Mouse (Mus musculus) MN1 (cell line): ENCODE results near the gene Fancg.

Experiments
- DNase-seq: peaks from one replicate; pipeline ENCODE4 v3.0.0-alpha.2; 2016; ENCODE audit warnings: low spot score

Gene Fancg

DNA sequence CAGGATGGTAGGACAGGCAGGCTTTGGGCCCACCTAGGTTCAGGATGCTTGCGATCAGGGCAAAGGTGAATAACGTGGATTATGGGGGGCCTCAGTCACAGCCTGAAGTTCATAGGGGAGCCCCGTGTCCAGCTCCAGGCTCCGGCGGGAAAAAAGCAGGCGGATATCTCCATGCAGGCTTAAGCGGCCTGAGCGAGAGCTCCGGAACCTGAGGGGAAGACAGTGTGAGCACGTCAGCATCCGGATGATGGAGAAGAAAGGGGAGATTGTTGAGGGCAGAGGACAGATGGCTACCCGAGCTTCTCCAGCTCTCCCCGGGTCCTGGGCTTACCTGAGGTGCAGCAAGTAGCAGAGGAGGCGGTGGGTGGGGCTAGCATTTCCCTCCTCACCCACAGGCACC lies 23.2 kb upstream of the Fancg start:
- no peak for DNase-seq

DNA sequence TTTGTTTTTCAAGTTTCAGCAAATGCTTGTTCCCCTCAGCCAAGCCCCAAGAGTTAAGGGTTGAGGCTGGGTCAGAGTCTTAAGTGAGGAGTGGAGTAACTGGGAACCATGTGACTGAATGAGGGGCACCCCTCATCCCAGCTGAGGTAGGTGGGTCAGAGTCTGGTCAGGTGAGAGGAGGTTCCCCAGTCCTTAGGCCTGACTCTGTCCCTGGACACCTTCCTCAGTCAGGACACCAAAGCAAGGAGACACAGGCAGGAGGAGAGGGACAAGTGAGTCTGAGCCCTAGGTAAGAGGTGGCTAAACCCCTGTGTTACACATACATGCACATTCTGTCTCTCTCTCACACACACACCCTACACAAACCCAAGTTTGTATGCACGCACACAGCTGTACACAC lies 22.2 kb upstream of the Fancg start:
- no peak for DNase-seq

DNA sequence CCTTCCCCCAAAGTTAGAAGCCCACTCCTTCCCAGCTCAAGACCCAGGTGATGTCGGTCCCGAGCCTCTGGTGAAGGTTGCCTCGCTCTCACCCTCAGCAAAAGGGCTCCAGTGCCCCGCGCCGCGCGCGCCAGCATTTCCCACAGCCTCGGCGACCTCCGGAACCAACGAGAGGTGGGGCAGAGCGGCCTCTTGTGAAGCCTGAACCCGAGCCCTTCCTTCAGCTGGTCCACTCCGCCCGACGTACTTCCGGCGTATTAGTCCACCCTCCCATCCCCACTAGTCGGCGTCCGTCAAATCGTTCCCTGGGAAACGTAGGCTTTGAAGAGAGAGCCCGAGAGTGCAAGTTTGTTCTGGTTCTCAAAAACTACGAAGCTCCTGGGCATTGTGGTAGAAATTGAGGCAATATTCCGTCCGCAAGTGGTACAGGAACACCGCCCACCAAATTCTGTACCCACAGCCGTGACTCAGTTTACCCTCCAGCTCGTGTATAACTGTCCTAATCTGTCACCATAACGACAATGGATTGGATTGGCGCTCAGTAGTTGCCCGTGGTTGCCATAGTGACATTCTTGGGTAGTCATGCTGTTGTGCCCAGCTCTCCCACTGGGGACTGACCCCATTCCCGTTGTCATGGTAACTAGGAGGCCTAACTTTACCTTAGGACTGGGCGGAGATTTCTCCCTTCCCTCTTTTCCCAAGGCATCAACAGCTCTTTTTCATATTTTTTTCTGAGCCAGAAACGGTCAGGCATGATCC lies 21.1 kb upstream of the Fancg start, which contains the start of gene Stoml2:
Gene Stoml2 (minus strand): TSS at position 474 of the 759 bp plus-strand sequence.
- peak; percentile 93 for DNase-seq

DNA sequence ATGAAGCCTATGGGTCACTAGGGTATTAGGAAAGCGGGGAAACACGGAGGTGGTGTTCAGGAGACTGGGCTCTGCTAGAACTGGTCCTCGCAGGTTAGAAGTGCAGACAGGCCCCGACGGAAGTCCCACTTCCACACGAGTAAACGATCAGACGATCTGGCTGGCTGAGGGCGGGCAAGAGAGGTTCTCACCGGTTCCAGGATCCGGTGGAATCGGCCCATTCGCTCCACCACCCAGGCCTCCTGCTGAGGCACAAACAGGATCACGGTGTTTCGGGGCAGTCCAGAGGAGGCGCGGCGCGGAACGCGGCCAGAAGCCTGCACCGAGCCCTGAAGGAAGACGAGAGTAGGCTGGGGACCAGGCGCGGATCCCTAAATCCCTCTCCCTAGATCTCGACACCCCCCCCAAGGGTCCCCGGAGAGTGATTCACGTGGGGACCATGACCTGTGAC lies 20.5 kb upstream of the Fancg start:
- DNase-seq, result peak; percentile 44

DNA sequence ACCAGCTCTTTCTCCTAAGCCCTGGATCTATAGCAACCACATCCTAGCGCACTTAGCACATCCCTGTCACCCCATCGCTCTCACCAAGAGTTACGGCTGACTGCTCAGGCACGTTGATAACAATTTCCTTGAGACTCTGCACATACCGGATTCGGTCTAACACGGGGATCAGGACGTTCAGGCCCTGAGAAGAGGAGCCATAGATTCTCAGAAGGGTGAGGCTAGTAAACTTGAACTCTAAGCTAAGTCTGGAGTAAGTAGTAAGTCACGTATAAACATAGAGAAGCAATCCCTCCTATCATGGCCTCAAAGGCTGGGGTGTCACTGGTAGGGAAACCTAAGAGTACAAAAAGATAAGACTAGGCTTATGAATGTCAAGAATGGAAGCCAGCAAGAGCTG lies 20.0 kb upstream of the Fancg start:
- DNase-seq, result no peak

DNA sequence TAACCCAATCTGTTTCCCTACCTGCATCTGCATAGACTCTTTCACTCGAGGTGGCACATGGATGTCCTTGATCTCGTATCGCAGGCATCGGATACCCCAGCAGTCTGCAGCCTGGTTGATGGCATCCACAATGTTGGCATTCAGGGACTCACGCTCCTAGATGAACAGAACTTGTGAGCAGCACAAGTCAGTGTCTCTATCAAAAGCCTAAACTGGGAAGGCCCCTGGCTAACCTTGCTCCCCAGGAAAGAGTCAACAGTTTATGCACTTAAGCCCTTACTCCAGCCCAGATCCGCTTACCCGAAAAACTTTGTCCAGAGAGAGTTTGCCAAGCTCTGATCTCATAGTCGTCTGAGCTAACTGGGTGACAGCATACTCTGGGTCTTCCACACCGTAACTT lies 19.4 kb upstream of the Fancg start:
- DNase-seq, result no peak

DNA sequence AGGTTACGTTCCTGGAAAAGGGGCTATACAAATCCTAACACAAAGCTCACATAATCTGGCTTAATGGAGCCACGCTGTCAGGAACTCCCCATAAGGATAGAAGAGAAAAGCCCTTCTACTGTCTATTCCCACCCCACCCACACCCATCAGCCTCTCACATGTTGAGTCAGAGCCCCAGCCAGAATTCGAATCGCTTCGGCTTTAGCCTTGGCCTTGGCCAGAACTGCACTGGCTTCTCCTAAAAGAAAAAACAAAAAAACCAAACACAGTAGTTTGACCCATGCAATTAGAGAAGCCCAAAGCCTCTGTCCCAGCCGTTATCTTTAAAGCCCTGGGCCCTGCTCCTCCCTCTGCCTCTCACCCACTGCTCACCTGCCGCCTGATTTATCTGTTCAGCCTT lies 18.8 kb upstream of the Fancg start:
- no peak for DNase-seq

DNA sequence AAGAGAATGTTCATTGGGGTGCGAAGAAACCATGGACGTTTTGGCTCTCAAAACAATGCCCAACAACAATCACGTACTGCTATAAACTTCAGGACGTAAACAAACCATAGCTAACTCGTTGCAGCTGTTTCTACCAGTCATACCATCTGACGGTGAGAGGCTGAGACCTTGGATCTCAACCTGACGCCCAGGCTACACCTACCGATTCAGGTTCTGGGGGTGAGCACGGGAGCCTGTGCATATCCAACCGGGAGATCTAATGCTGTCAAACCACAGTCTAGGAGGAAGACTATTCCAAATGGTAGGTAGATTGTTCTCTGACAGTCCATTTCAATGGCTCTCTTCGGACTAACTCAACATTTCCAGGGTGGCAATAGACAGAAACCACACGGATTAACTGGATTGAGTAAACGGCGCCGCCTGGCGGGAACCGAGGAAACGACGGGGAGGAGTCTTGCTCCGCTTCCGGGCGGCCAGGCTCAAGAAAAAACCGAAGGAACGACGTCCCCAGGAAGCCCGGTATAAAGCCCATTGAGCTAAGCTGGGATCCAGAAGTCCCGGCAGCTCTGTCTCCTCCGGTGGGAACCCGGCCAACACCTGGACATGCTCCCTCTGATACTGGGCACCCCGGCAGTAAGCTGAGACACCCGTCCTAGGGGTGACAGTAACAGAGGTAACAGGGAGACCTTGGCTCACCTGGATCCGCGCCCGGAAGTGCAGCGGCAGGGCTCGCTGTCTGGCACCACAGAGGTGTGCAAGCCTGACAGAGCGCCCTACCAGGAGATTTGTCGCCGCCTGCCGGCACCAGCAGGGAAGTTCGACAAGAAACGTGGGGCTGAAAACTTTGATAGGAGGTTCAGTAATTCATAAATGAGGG lies 15.0 kb upstream of the Fancg start, which contains the start of gene Pigo:
Gene Pigo (minus strand): TSS at position 736 of the 877 bp plus-strand sequence.
- peak; percentile 84 for DNase-seq

DNA sequence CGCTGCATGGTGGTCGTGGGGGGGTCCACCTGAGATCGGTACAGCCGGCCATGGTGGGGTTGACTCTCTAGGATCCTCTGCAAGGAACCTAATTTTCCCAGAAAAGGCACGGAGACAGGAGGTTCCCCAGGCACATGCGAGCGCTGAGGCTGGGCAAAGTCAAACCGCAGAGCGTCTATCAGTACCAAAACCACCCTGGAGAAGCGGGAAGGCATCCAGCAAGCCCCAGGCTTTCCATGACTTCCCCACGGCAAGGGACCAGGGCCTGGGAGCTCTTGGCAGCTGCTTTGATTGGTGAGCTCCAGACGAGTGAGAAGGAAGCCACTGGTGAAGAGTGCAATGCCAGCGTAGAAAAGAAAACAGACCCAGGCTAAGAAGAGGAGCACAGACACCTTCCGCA lies 14.4 kb upstream of the Fancg start:
- no peak for DNase-seq

DNA sequence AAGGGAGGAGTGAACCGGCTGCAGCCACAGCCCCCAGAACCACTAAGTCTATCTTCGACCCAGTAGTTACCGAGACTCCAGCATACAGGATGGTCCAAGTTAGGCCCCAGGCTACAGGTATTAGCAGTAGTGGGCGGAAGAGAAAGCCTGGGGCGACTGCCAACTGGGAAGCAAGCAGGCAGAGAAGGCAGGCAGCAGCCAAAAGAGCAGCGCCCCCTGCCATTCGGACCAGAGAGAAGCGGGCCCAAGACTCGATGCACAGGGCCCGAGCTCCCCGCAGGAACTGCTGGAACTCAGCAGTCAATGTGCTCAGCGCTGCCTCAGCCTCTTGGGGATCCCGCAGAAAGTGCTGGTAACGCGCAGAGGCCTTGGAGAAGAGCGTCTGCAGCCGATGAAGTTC lies 11.0 kb upstream of the Fancg start:
- DNase-seq, result no peak

DNA sequence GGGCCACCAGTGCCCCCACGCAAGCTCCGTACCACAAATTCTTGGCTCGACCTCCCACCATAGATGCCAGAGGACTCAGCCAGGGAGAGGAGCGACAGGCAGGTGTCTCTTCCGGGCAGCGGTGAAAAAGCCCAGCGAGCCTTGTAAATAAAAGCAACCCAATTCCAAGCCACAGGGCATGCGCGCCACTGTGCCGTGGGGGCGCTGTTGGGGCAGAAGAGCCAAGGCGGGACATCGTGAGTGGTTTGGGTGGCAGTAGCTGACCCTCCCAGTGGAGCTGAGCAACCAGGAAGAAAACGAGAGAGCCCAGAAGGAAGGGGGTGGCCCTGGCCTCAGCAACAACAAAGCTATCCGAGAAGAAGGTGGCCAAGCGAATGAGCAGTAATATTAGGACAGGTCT lies 10.6 kb upstream of the Fancg start:
- no peak for DNase-seq

DNA sequence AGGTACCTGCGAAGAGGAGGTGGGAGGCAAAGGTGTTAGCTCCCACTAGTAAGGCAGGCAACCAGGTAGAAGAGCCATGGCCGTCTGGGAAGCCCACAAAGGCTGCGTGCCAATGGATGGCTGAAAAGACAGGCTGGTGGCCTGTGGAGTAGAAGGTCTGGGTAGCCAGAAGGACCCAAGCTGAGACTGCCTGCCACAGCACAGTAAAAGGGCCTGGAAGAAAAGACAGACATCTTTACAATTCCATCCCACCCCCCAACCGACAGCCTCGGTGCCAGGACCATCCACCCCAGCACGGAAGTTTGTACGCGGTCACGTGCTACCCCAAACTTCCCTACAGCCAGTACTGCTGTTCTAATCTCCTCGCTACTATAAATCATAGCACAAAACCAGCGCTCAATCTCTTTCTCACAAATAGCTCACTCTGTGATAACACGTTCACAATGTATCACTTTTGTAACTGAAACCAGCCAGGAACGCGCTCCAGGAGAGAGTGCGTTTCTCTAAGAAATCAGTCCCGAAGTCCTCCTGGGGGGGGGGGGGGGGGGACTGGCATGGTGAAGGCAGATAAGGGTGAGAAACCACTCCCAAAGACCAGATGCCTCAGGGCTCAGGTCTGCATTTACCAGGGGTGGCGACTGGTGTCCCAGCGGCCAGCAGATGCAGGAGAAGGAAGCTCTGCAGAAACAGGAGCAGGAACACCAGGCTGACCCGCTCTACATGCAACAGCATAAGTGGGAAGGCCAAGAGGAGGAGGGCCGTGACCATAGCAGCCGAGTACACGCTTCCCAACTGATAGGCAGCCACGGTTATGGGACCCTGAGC lies 9.5 kb upstream of the Fancg start:
- no peak for DNase-seq

DNA sequence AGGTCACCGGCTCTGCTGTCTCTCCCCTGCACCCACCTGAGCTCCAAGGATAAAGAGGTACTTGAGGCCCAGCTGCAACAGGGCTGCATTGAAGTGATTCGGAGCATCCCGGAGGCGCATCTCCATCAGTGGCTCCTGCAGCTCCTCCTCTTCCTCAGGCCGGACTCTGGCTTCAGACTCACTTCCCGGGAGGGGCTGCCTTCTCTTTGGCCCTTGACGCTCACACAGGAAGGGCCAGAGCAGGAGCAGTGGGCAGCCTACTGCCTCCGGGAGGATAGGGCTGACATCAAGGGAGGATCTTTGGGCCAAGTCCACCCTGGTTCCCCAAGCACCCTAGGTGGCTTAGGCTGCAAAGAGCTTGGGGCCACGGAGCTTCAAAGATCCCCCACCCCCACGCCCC lies 8.9 kb upstream of the Fancg start:
- DNase-seq, result no peak

DNA sequence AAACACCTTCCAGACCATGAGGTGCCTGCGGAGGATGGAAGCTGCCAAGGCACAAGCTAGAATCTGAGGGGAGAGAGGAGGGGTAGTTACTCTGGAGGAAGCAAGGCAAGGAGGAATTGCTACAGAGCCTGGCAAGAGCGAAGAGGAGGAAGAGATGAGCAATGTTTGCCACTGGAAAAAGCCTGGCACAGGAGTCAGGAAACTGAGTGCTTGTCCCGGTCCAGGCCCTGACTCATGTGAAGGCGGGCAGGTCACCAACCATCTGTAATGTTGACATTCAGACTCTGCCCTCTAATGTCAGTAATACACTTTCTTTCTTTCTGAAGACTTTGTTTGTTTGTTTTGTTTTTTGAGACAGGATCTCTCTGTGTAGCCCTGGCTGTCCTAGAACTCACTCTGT lies 7.8 kb upstream of the Fancg start:
- DNase-seq, result no peak

DNA sequence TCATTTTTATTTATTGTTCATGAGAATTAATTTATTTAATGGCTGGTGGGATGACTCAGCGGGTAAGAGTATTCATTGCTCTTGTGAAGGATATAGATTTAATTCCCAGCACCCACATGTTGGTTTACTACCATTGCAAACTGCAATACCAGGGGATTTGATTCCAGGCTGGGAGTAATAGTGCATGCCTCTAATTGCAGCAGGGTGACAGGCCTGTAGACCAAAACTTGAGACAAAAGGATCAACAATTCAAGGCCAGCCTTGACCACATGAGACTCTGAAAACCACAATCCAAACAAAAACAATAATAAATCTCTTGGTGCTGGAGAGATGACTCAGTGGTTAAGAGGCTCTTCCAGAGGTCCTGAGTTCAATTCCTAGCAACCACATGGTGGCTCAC lies 1.8 kb upstream of the Fancg start:
- no peak for DNase-seq

DNA sequence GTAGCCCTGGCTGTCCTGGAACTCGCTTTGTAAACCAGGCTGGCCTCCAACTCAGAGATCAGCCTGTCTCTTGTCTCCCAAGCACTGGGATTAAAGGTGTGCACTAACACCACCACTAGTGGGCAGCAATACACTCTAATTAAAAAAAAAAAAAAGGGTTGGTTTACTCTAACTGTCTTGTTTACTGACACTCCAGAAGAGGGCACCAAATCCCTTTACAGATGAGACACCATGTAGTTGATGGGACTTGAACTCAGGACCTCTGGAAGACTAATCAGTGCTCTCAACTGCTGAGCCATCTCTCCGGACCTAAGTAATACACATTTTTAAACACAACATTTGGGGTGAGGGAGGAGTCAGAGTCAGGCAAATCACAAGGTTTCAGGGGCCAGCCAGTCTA lies 4.5 kb downstream of the Fancg start:
- DNase-seq, result peak; percentile 52

DNA sequence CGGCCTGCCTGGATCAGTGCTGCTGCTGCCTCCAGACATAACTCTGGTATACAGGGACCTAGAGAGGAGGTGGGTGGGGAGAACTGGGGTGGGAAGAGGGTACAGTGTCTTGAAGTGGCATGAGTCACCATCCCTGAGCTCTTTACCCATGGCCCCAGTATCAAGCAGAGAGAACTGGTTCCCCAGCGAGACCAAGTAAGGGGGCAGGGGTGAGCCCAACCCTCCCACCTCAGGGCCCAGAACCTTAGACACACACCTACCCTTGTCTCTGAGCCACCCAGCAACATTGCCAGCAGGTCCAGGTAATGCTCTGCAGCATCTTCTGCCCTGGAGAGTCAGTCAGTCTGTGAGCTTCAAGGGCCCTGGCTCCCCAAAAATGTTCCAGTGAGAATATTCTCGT lies 5.4 kb downstream of the Fancg start:
- DNase-seq, result no peak

DNA sequence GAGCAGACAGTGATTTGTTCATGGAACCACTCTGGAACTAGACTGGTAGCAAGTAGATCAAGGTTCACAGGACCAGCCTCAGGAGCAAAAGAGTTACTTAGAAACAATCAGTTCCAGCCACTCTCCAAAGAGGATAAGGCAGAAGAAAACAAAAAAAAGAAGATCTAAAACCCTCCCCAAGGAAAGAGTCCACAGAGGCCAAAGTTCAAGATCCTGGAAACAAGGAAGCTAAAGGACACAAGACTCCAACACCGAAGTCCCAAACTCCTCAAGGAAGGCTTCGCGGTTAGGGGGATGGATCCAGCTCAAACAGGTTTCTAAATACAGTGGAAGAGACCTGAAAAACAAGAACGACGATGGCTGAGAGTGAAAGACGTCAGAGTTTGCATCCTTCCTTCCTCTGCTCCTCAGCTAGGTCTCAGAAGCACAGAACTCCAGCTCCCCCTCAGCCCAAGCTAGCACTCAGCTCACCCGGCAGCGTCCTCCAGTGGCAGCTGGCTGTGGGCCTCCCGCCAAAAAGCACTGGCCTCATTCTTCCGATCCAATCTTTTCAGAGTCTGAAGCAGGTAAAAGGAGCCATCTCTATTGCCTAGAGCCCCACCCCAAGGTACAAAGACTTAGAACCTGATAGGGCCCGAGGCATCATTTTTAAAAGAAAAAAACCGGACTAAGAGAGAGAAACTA lies 7.4 kb downstream of the Fancg start:
- DNase-seq, result no peak

DNA sequence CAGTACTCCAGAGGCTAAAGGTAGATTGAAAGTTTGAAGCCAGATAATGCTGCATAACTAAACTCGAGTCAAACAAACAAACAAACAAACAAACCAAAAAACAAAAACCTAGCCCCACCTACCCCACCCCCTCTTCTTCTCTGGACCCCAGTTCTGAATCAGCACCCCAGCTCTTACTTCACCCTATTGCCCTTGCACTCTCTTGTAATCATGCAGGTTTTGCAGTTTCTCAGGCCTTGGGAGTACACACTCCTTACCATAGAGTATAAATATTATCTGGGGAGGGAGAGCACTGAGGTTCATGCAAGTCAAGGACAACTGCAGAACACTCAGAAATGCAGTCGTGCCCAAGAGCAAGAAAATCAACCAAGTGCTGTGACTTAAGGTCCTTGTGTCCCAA lies 9.0 kb downstream of the Fancg start:
- no peak for DNase-seq

DNA sequence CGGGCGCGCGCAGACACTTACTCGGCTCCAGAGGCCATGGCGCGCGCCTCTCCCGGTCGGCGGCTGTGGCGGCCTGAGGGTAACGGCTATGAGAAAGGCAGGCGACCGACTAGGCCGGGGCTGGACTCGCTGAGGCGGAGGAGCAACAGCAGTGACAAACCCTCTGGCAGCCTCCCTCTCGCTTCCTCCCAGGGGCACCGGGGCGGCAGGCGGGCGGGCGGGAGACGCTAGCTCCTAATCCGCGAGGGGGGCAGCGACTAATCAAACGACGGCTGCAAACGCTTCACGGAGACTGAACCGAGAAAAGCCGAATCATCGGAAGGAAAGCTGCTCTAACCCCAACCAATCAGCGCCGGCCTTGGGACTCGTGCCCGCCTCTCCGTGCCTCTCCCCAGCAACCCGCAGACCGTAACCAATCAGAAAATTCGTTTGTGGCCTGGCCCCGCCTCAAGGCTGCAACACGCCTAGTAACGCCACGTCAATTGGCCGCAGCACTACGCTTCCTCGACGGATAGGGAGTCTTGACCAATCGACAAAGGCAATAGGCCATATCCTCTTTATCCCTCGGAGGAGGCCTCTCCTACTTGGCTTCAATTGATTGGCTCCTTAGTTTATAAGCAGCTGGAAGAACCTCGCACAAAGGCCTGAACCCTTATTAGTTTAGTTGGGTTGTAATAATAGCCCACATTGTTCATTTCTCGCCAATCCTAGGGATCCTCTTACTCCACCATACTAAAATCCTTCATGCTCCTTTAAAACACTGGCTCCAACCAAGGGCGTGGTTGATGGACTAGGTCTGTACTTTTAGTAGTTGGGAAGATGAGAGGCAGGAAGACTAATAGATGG lies 9.9 kb downstream of the Fancg start, which contains the start of gene Vcp:
Gene Vcp (minus strand): TSS at position 367 of the 846 bp plus-strand sequence.
- peak; percentile 98 for DNase-seq
